Mouse (Mus musculus) ES-E14 (cell line): ENCODE data around the gene Astl.

Source experiments
- CHD2 ChIP-seq: IDR thresholded peaks from 2 replicates; pipeline ENCODE4 v1.6.1; 2014; ENCODE audit warnings: mild to moderate bottlenecking, low read depth, low read length, inconsistent platforms
- HCFC1 ChIP-seq: IDR thresholded peaks from 2 replicates; pipeline ENCODE4 v1.6.1; 2012; ENCODE audit warnings: low read length, inconsistent platforms, borderline replicate concordance; ENCODE audit not compliant: insufficient read depth
- MAFK ChIP-seq: IDR thresholded peaks from 2 replicates; pipeline ENCODE4 v1.6.1; 2014; ENCODE audit warnings: mild to moderate bottlenecking, low read depth, low read length, inconsistent platforms; ENCODE audit not compliant: insufficient read depth
- ZC3H11A ChIP-seq: IDR thresholded peaks from 2 replicates; pipeline ENCODE4 v1.6.1; 2012; ENCODE audit warnings: low read depth, mild to moderate bottlenecking, inconsistent platforms, low read length, borderline replicate concordance
- ZNF384 ChIP-seq: IDR thresholded peaks from 2 replicates; pipeline ENCODE4 v1.6.1; 2012; ENCODE audit warnings: low read depth, low read length, inconsistent platforms

GRCm38 (mm10) chr2:127383881-127384280 lies 45.4 kb downstream of the Astl start:
- TF ChIP-seq CHD2: no peak
- no peak for TF ChIP-seq HCFC1
- no peak for TF ChIP-seq MAFK
- TF ChIP-seq ZNF384: no peak
- TF ChIP-seq ZC3H11A: no peak
